Mouse (Mus musculus) CH12.LX (cell line): ENCODE measurements around the gene Babam2. TPM values are rescaled to one million over a fixed set of nuclear protein-coding genes. Genes with fewer than 3 reads are reported as not detected.

ENCODE experiments used
- DNase-seq: peaks from one replicate; pipeline ENCODE4 v3.0.0-alpha.2; 2013; ENCODE audit errors: extremely low read depth
- H3K27ac ChIP-seq: 2 replicates; pipeline ENCODE4 v1.5.1; 2012; ENCODE audit warnings: low read depth, mild to moderate bottlenecking, control low read depth, moderate library complexity; ENCODE audit not compliant: insufficient read depth
- H3K27me3 ChIP-seq: replicated peaks from 2 replicates; pipeline ENCODE3; 2012; ENCODE audit warnings: inconsistent platforms
- H3K36me3 ChIP-seq, 2 experiments: replicated peaks in 1 of 2; 2 replicates each; pipeline versions ENCODE3 to v1.6.1; 2012; ENCODE audit warnings: inconsistent platforms in 1 of 2, low read length in 1 of 2, mild to moderate bottlenecking in 1 of 2, mixed read lengths in 1 of 2, moderate library complexity in 1 of 2; ENCODE audit not compliant: control insufficient read depth in 1 of 2, insufficient read depth in 1 of 2
- H3K4me1 ChIP-seq, 2 experiments: 2 replicates each; pipeline ENCODE4 v1.6.1; 2012; ENCODE audit warnings: inconsistent platforms in 1 of 2, moderate library complexity in 1 of 2; ENCODE audit not compliant: insufficient read depth in 2 of 2, control insufficient read depth in 1 of 2
- H3K4me2 ChIP-seq: 2 replicates; pipeline ENCODE4 v1.6.1; 2012; ENCODE audit warnings: low read depth, mild to moderate bottlenecking, control low read depth; ENCODE audit not compliant: poor library complexity, insufficient read depth, severe bottlenecking
- H3K4me3 ChIP-seq, 3 experiments: fragments of 150-350 bp in 1 of 3; sonication (generic) in 1 of 3; replicated peaks in 1 of 3; 2 replicates each; pipeline versions ENCODE3 to v1.5.1; 2011 to 2012; ENCODE audit warnings: low read depth in 2 of 3, low read length in 2 of 3, mild to moderate bottlenecking in 2 of 3, moderate library complexity in 2 of 3, control low read depth in 1 of 3, improper control_type of control experiment in 1 of 3, inconsistent platforms in 1 of 3, mixed read lengths in 1 of 3; ENCODE audit not compliant: poor library complexity in 1 of 3
- H3K79me2 ChIP-seq: replicated peaks from 2 replicates; pipeline ENCODE4 v1.6.1; 2012; ENCODE audit warnings: mild to moderate bottlenecking, moderate library complexity; ENCODE audit not compliant: control insufficient read depth, poor library complexity, insufficient read depth, severe bottlenecking; ENCODE audit errors: extremely low read depth
- H3K9ac ChIP-seq: 2 replicates; pipeline ENCODE4 v1.6.1; 2012; ENCODE audit warnings: low read depth, mild to moderate bottlenecking, control low read depth, moderate library complexity; ENCODE audit not compliant: insufficient read depth
- H3K9me3 ChIP-seq: replicated peaks from 2 replicates; pipeline ENCODE3; 2012; ENCODE audit warnings: low read length, inconsistent platforms, mixed read lengths
- BHLHE40 ChIP-seq: IDR thresholded peaks from 2 replicates; pipeline ENCODE4 v1.6.1; 2011; ENCODE audit warnings: mild to moderate bottlenecking, low read depth, low read length, improper control_type of control experiment
- ELF1 ChIP-seq: IDR thresholded peaks from 2 replicates; pipeline ENCODE4 v1.6.1; 2014; ENCODE audit warnings: low read depth, mild to moderate bottlenecking, inconsistent platforms, low read length, improper control_type of control experiment
- EP300 ChIP-seq: IDR thresholded peaks from 2 replicates; pipeline ENCODE4 v1.6.1; 2011; ENCODE audit warnings: low read length, improper control_type of control experiment
- KAT2A ChIP-seq: IDR thresholded peaks from 2 replicates; pipeline ENCODE4 v1.6.1; 2012; ENCODE audit warnings: low read length, improper control_type of control experiment, inconsistent platforms; ENCODE audit not compliant: insufficient replicate concordance
- MEF2A ChIP-seq: IDR thresholded peaks from 2 replicates; pipeline ENCODE4 v1.6.1; 2014; ENCODE audit warnings: low read depth, mild to moderate bottlenecking, inconsistent platforms, low read length, improper control_type of control experiment, borderline replicate concordance
- PAX5 ChIP-seq: IDR thresholded peaks from 2 replicates; pipeline ENCODE4 v1.6.1; 2012; ENCODE audit warnings: low read length, inconsistent platforms, mixed read lengths
- RAD21 ChIP-seq: IDR thresholded peaks from 2 replicates; pipeline ENCODE4 v1.6.1; 2011; ENCODE audit warnings: low read depth, mild to moderate bottlenecking, low read length, improper control_type of control experiment, moderate library complexity
- USF2 ChIP-seq: conservative IDR thresholded peaks from 2 replicates; pipeline ENCODE4 v1.6.1; 2011; ENCODE audit warnings: low read depth, low read length, improper control_type of control experiment
- ZKSCAN1 ChIP-seq: IDR thresholded peaks from 2 replicates; pipeline ENCODE4 v1.6.1; 2012; ENCODE audit warnings: low read depth, inconsistent platforms, low read length, improper control_type of control experiment, borderline replicate concordance
- ZNF384 ChIP-seq: IDR thresholded peaks from 2 replicates; pipeline ENCODE4 v1.6.1; 2012; ENCODE audit warnings: low read depth, low read length, improper control_type of control experiment, inconsistent platforms
- dilution Hi-C: fragments of 300-500 bp; cut with MboI; formaldehyde crosslinking; loops from 2 replicates; pipeline ENCODE4 v1.14.3; 2020; ENCODE audit warnings: low sequenced_read_pairs; ENCODE audit not compliant: extremely low pct_unique_long_range_greater_than_20kb, extremely low pct_ligation_motif_present
- in situ Hi-C: fragments of 300-500 bp; cut with MboI; formaldehyde crosslinking; loops from 3 replicates; pipeline ENCODE4 v1.14.3; 2019; ENCODE audit warnings: low sequenced_read_pairs, low pct_ligation_motif_present, low pct_unique_long_range_greater_than_20kb, mixed read lengths
- polyA plus RNA-seq: library from polyadenylated mRNA; unstranded; fragments of >175 nt; gene quantifications from 2 replicates; pipeline ENCODE4 v1.2.1, GENCODE M21; 2012; ENCODE audit warnings: low read depth; ENCODE audit not compliant: insufficient read length
- total RNA-seq, 2 experiments: library from RNA; depleted of rRNA; stranded (reverse); fragments of 300-350 nt in 1 of 2; fragments of >200 nt in 1 of 2; gene quantifications; 2 replicates each; pipeline ENCODE4 v1.2.3; 2012 to 2014

Babam2 gene
- total and polyA plus RNA-seq, 3 experiments: 38.2 to 78.0 (median 39.8) TPM

GRCm38 (mm10) chr5:31884962-31885361, 187.5 kb downstream of the Babam2 start:
- Histone ChIP-seq H3K4me3 (no peak overlapping the region), H3K9ac (no peak overlapping the region), H3K36me3 (peaks cover 0 to 3% of the 10 kb centered on the region in 2 experiments), H3K4me1 (peaks cover 2 to 26% of the 10 kb centered on the region in 2 experiments), H3K4me2 (no peak overlapping the region), H3K27ac (no peak overlapping the region), H3K9me3 (no peaks in the 10 kb centered on the region), H3K79me2 (no peaks in the 10 kb centered on the region), H3K27me3 (no peaks in the 10 kb centered on the region)
- in situ Hi-C loops: no loop called here
- DNase-seq: no peak
- dilution Hi-C loops: no loop called here
- TF ChIP-seq EP300 (no peak), RAD21 (no peak)

- Histone ChIP-seq H3K79me2 (no peaks in the 10 kb centered on the region), H3K4me1 (peaks cover 0 to 1% of the 10 kb centered on the region in 2 experiments; a peak in 2 of 4 replicates), H3K9ac (no peak overlapping the region), H3K4me3 (no peak overlapping the region), H3K36me3 (peaks cover 0 to 3% of the 10 kb centered on the region in 2 experiments), H3K27me3 (no peaks in the 10 kb centered on the region), H3K4me2 (peak overlapping the region; percentile 60), H3K27ac (no peak overlapping the region), H3K9me3 (no peaks in the 10 kb centered on the region)
- dilution Hi-C loops (no loop called here), in situ Hi-C loops (no loop called here)
- DNase-seq: no peak
- 0 out of 2 replicates have a peak, but pooled peaks have one; percentile 33 for TF ChIP-seq BHLHE40
- TF ChIP-seq ZNF384: peak; percentile 39; the same call in 1 of the 2 replicates
- no peak for TF ChIP-seq USF2
- TF ChIP-seq KAT2A: no peak
- no peak for TF ChIP-seq PAX5
- 0 out of 2 replicates have a peak, but pooled peaks have one; percentile 23 for TF ChIP-seq ELF1
Observed at GRCm38 (mm10) chr5:31887590-31887989, 190.1 kb downstream of the Babam2 start.

GRCm38 (mm10) chr5:31888341-31888740, 190.9 kb downstream of the Babam2 start:
- Histone ChIP-seq H3K9me3 (no peaks in the 10 kb centered on the region), H3K36me3 (peaks cover 0 to 3% of the 10 kb centered on the region in 2 experiments), H3K4me1 (no peaks in the 10 kb centered on the region), H3K9ac (no peak overlapping the region), H3K27me3 (no peaks in the 10 kb centered on the region), H3K79me2 (no peaks in the 10 kb centered on the region), H3K4me2 (no peak overlapping the region), H3K27ac (no peak overlapping the region), H3K4me3 (no peak overlapping the region)
- no peak for TF ChIP-seq ELF1
- TF ChIP-seq ZKSCAN1: no peak
- TF ChIP-seq ZNF384: no peak
- TF ChIP-seq MEF2A: no peak
- in situ Hi-C loops (no loop called here), dilution Hi-C loops (no loop called here)
- no peak for DNase-seq
